Mouse (Mus musculus): ENCODE measurements at regions not wholly inside any gene's neighbourhood (a gene's known extent, or its start where the extent isn't known, plus 50 kb on each side); places are given as distances from the start of the nearest gene placed in this dataset.

- no peak overlapping the region for H3K4me3 ChIP-seq (replicated peaks)
- H3K27me3 ChIP-seq = peaks cover 15% of the 10 kb centered on the region
- ATAC-seq (ENCODE audit: insufficient read depth) = no peak
- WGBS (ENCODE audit: insufficient replicate concordance) = 12% methylated on average over 12 of the region's 12 CpGs
- no peaks in the 10 kb centered on the region for H3K36me3 ChIP-seq (replicated peaks)
- no peak overlapping the region for H3K27ac ChIP-seq (replicated peaks)
- no peak overlapping the region for H3K4me2 ChIP-seq
- no peaks in the 10 kb centered on the region for H3K4me1 ChIP-seq (replicated peaks)
- no peaks in the 10 kb centered on the region for H3K9me3 ChIP-seq (replicated peaks)
- H3K9ac ChIP-seq = no peak overlapping the region
Observed at GRCm38 (mm10) chr7:136581896-136582295, 312.5 kb upstream of the Mgmt start.

DNA sequence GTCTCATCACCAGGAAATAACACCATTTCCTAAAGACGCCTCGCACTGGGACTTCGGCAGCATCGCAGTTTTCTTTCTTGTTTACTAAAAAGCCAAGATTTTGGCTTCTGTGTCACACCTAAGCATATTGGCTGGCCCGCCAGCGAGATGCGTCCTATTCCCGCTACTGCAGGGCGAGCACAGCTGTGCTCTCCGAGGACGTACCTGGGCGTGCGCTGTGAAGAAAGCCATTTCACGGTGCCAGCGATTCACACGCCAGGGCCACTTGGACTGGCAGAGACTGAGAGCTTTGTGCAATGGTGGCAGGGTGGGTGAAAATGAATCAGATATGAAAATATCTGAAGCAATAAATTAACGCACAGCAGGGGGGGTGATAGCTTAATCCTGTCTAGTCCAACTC is 310.1 kb upstream of the Mgmt start:
- no peak overlapping the region for H3K4me3 ChIP-seq (replicated peaks)
- no peaks in the 10 kb centered on the region for H3K4me1 ChIP-seq (replicated peaks)
- 55% methylated on average over 17 of the region's 17 CpGs for WGBS (ENCODE audit: insufficient replicate concordance)
- no peaks in the 10 kb centered on the region for H3K9me3 ChIP-seq (replicated peaks)
- ATAC-seq (ENCODE audit: insufficient read depth) = no peak
- H3K9ac ChIP-seq = no peak overlapping the region
- no peaks in the 10 kb centered on the region for H3K36me3 ChIP-seq (replicated peaks)
- peaks cover 15% of the 10 kb centered on the region for H3K27me3 ChIP-seq
- no peak overlapping the region for H3K4me2 ChIP-seq
- no peak overlapping the region for H3K27ac ChIP-seq (replicated peaks)

DNA sequence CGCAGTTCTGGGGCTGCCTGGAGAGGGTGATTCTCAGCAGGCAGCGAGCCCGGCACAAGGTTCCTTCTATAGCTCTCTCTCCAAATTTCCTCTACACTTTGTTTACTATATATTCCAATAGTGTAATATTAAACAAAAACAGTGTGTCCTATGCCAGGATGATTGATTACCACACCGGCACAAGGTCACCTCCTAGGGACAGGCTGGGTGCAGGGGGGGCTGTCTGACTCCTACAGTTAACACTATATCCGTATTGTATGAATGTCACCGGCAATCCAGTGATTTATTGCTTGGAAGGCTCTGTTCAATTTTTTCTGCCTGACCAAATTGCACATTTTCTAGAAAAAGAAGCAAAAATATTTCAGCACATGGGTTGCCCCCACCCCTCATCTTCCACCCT is 305.9 kb upstream of the Mgmt start:
- ATAC-seq (ENCODE audit: insufficient read depth) = no peak
- Histone ChIP-seq H3K27ac (replicated peaks) (no peak overlapping the region), H3K9me3 (replicated peaks) (no peaks in the 10 kb centered on the region), H3K27me3 (peaks cover 13% of the 10 kb centered on the region), H3K4me3 (replicated peaks) (no peak overlapping the region), H3K9ac (no peak overlapping the region), H3K4me2 (no peak overlapping the region), H3K4me1 (replicated peaks) (no peaks in the 10 kb centered on the region), H3K36me3 (replicated peaks) (no peaks in the 10 kb centered on the region)
- 68% methylated on average over 6 of the region's 6 CpGs for WGBS (ENCODE audit: insufficient replicate concordance)

DNA sequence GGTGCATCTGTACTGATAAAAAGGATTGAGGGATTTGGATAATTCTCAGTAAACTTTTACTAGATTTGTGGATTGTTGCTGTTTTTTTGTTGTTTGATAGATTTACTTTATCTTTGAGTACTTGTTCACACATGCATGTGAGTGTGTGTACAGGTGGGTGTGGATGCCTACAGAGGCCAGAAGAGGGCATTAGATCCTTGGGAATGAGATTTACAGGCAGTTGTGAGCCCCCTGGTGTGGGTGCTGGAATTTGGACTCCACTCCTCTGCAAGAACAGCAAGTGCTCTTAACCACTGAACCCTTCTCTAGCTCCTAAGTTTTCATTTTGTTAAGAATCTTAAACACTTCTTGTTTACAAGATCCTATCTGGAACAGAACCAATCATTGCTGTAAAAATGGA is 303.5 kb upstream of the Mgmt start:
- ATAC-seq (ENCODE audit: insufficient read depth) = no peak
- no peak overlapping the region for H3K4me2 ChIP-seq

DNA sequence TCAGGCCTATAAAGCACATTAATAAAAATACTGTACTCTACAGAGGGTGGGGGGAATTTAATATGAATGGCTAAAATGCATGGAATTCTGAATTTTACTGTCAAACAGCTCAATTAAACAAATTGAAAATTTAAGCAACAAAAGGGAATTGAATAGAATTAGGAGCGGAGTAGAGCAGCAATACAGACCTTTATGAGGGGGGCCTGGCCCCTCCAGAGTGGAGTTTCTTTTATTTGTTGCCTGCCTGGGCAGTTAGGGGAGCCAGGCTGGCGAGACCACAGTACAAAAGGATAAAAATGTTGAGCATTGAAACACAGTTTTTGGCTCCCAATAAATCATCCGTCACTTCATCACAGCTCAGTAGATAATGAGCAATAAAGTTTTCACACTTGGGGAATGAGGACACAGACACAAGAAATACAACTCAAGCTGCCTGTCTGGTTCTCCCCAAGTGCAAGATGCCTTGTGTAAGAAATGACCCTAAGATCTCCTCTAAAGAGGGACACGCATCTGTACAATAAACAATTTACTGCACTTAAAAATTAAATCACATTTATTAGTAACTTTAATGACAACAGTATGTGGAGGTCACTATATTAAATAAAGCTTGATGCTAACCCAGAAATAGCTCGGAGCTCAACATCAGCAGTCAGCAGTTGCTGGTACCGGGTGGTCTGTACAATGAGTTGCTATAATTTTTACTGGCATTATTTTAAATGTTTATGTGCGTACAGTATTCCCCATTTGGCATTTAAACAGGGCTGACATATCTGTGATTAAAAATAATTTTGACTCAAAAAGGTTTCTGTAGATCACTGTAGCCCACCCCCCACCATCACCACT is 286.9 kb upstream of the Mgmt start:
- ATAC-seq (ENCODE audit: insufficient read depth) = no peak
- Histone ChIP-seq H3K4me1 (replicated peaks) (no peaks in the 10 kb centered on the region), H3K4me3 (replicated peaks) (no peak overlapping the region), H3K4me2 (no peak overlapping the region), H3K9ac (no peak overlapping the region), H3K27ac (replicated peaks) (no peak overlapping the region), H3K27me3 (no peaks in the 10 kb centered on the region), H3K9me3 (replicated peaks) (no peaks in the 10 kb centered on the region), H3K36me3 (replicated peaks) (no peaks in the 10 kb centered on the region)
- 61% methylated on average over 7 of the region's 7 CpGs for WGBS (ENCODE audit: insufficient replicate concordance)

More for the DNA sequence above, 303.5 kb upstream of the Mgmt start:
- Histone ChIP-seq H3K36me3 (replicated peaks) (no peaks in the 10 kb centered on the region), H3K9ac (no peak overlapping the region), H3K9me3 (replicated peaks) (no peaks in the 10 kb centered on the region), H3K4me3 (replicated peaks) (no peak overlapping the region), H3K27ac (replicated peaks) (no peak overlapping the region), H3K27me3 (no peaks in the 10 kb centered on the region), H3K4me1 (replicated peaks) (no peaks in the 10 kb centered on the region)

DNA sequence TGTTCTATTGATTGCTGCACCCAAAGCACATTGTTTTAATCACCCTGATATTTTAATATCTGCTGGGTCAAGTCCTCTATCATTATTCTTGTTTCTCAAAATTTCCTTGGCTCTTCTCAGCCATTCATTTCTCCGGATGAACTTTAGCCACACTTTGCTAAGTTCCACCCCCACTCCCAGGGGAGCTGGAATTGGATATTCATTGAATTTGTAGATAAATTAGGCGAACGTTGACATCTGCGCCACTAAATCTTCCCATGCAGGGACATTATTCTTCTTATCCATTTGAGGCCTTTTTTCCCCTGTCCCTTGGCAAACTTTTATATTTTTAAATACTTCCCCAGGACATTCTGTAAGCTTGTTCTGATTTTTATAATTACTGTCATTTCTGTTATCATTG is 280.9 kb upstream of the Mgmt start:
- Histone ChIP-seq H3K4me2 (no peak overlapping the region), H3K9ac (no peak overlapping the region), H3K36me3 (replicated peaks) (no peaks in the 10 kb centered on the region), H3K4me1 (replicated peaks) (no peaks in the 10 kb centered on the region), H3K4me3 (replicated peaks) (no peak overlapping the region), H3K27me3 (no peaks in the 10 kb centered on the region), H3K27ac (replicated peaks) (no peak overlapping the region), H3K9me3 (replicated peaks) (no peaks in the 10 kb centered on the region)
- ATAC-seq (ENCODE audit: insufficient read depth) = no peak
- WGBS (ENCODE audit: insufficient replicate concordance) = 67% methylated on average over 4 of the region's 4 CpGs

- ATAC-seq (ENCODE audit: insufficient read depth) = no peak
- 65% methylated on average over 4 of the region's 4 CpGs for WGBS (ENCODE audit: insufficient replicate concordance)
- H3K9me3 ChIP-seq (replicated peaks) = no peaks in the 10 kb centered on the region
- no peaks in the 10 kb centered on the region for H3K4me1 ChIP-seq (replicated peaks)
- no peaks in the 10 kb centered on the region for H3K36me3 ChIP-seq (replicated peaks)
- H3K27me3 ChIP-seq = no peaks in the 10 kb centered on the region
- H3K4me2 ChIP-seq = no peak overlapping the region
- H3K27ac ChIP-seq (replicated peaks) = no peak overlapping the region
- H3K4me3 ChIP-seq (replicated peaks) = no peak overlapping the region
- H3K9ac ChIP-seq = no peak overlapping the region
Observed at GRCm38 (mm10) chr7:136624496-136624895, 269.9 kb upstream of the Mgmt start.

DNA sequence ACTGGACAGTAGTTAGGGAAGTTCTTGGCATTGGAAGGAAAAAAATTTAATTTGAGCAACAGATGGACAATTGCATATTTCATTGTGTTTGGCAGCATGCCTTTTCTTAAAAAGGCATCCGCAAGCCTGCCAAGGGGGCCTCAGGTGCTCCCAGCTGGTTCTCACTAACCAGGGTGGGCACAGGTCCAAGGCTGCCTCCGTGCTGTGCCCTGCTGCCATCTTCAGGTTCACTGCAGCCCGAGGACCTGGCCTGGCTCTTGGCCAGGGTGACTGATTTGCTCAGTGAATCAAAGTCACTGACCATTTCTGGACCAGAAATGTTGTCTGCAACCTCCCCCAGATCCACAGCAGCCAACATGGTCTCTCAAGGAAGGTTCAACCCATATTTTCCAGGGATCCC is 263.3 kb upstream of the Mgmt start:
- Histone ChIP-seq H3K4me2 (no peak overlapping the region), H3K4me3 (replicated peaks) (no peak overlapping the region), H3K9ac (no peak overlapping the region), H3K27me3 (no peaks in the 10 kb centered on the region), H3K36me3 (replicated peaks) (no peaks in the 10 kb centered on the region), H3K27ac (replicated peaks) (no peak overlapping the region), H3K4me1 (replicated peaks) (no peaks in the 10 kb centered on the region), H3K9me3 (replicated peaks) (no peaks in the 10 kb centered on the region)
- 43% methylated on average over 3 of the region's 3 CpGs for WGBS (ENCODE audit: insufficient replicate concordance)
- ATAC-seq (ENCODE audit: insufficient read depth) = no peak

- no peak overlapping the region for H3K4me2 ChIP-seq
- WGBS (ENCODE audit: insufficient replicate concordance) = 43% methylated on average over 5 of the region's 5 CpGs
- H3K9me3 ChIP-seq (replicated peaks) = no peaks in the 10 kb centered on the region
- H3K27me3 ChIP-seq = no peaks in the 10 kb centered on the region
- no peaks in the 10 kb centered on the region for H3K4me1 ChIP-seq (replicated peaks)
- H3K9ac ChIP-seq = no peak overlapping the region
- ATAC-seq (ENCODE audit: insufficient read depth) = no peak
- no peaks in the 10 kb centered on the region for H3K36me3 ChIP-seq (replicated peaks)
- no peak overlapping the region for H3K4me3 ChIP-seq (replicated peaks)
- no peak overlapping the region for H3K27ac ChIP-seq (replicated peaks)
Observed at GRCm38 (mm10) chr7:136640160-136640559, 254.3 kb upstream of the Mgmt start.

GRCm38 (mm10) chr7:136640771-136641170 is 253.6 kb upstream of the Mgmt start:
- H3K4me1 ChIP-seq (replicated peaks) = no peaks in the 10 kb centered on the region
- H3K4me2 ChIP-seq = no peak overlapping the region
- no peak for ATAC-seq (ENCODE audit: insufficient read depth)
- H3K4me3 ChIP-seq (replicated peaks) = no peak overlapping the region
- no peak overlapping the region for H3K27ac ChIP-seq (replicated peaks)
- H3K36me3 ChIP-seq (replicated peaks) = no peaks in the 10 kb centered on the region
- 59% methylated on average over 7 of the region's 7 CpGs for WGBS (ENCODE audit: insufficient replicate concordance)
- H3K27me3 ChIP-seq = no peaks in the 10 kb centered on the region
- no peak overlapping the region for H3K9ac ChIP-seq
- H3K9me3 ChIP-seq (replicated peaks) = no peaks in the 10 kb centered on the region

GRCm38 (mm10) chr7:136649796-136650195 is 244.6 kb upstream of the Mgmt start:
- no peak overlapping the region for H3K27ac ChIP-seq (replicated peaks)
- H3K36me3 ChIP-seq (replicated peaks) = no peaks in the 10 kb centered on the region
- H3K9ac ChIP-seq = no peak overlapping the region
- no peak overlapping the region for H3K4me2 ChIP-seq
- no peak for ATAC-seq (ENCODE audit: insufficient read depth)
- no peaks in the 10 kb centered on the region for H3K27me3 ChIP-seq
- H3K4me1 ChIP-seq (replicated peaks) = no peaks in the 10 kb centered on the region
- no peak overlapping the region for H3K4me3 ChIP-seq (replicated peaks)
- no peaks in the 10 kb centered on the region for H3K9me3 ChIP-seq (replicated peaks)
- WGBS (ENCODE audit: insufficient replicate concordance) = 67% methylated on average over 4 of the region's 4 CpGs

GRCm38 (mm10) chr7:136659930-136660329 is 234.5 kb upstream of the Mgmt start:
- ATAC-seq (ENCODE audit: insufficient read depth) = no peak
- Histone ChIP-seq H3K9me3 (replicated peaks) (no peaks in the 10 kb centered on the region), H3K27ac (replicated peaks) (no peak overlapping the region), H3K4me1 (replicated peaks) (no peaks in the 10 kb centered on the region), H3K36me3 (replicated peaks) (no peaks in the 10 kb centered on the region), H3K4me2 (no peak overlapping the region), H3K9ac (no peak overlapping the region), H3K27me3 (no peaks in the 10 kb centered on the region), H3K4me3 (replicated peaks) (no peak overlapping the region)

Measured in liver, embryonic 15.5 days (tissue).